9 mouse cellular contexts compared by ENCODE assay signal in genomic region chr8:96230412-96230811, GRCm38 (mm10).
DNase-seq lines count a peak whose midpoint lies in the region; ATAC-seq lines count a peak whose summit lies in the region.
"Had no signal": no experiment of that assay in that cellular context is flagged by ENCODE, and none has a peak within 500 bp of the region (broad histone marks: within the 10 kb centered on the region; RNA-seq: fewer than 3 reads in every experiment).

No protein-coding gene starts in this region.

- WGBS in forebrain, embryonic 14.5 days, result 34% methylated on average over 4 of the region's 4 CpGs
- 32% methylated on average over 4 of the region's 4 CpGs for WGBS in forebrain, embryonic 12.5 days

- no peak overlapping the region for H3K9ac ChIP-seq in forebrain, embryonic 14.5 days (ENCODE audit: low read length)
- no peak overlapping the region for H3K9ac ChIP-seq in forebrain, embryonic 12.5 days

- H3K27me3 ChIP-seq in forebrain, embryonic 14.5 days (replicated peaks; ENCODE audit: control insufficient read depth, insufficient read depth, low read length), result no peaks in the 10 kb centered on the region
- H3K27me3 ChIP-seq in forebrain, embryonic 12.5 days, result no peaks in the 10 kb centered on the region
- H3K27me3 ChIP-seq: megakaryocyte, embryonic 14.5 days had no signal

- H3K4me2 ChIP-seq in forebrain, embryonic 14.5 days (ENCODE audit: low read length), result no peak overlapping the region
- H3K4me2 ChIP-seq in forebrain, embryonic 12.5 days, result no peak overlapping the region

- H3K4me3 ChIP-seq in forebrain, embryonic 14.5 days (ENCODE audit: low read depth, low read length), result no peak overlapping the region
- no peak overlapping the region for H3K4me3 ChIP-seq in forebrain, embryonic 12.5 days (replicated peaks)
- H3K4me3 ChIP-seq: megakaryocyte, embryonic 14.5 days had no signal

- intact Hi-C loops in left cerebral cortex, postnatal 10 days (cut with DNase I), result no loop called here

- no peaks in the 10 kb centered on the region for H3K4me1 ChIP-seq in forebrain, embryonic 14.5 days (ENCODE audit: control insufficient read depth, insufficient read depth, low read length)
- H3K4me1 ChIP-seq in forebrain, embryonic 12.5 days, result no peaks in the 10 kb centered on the region
- H3K4me1 ChIP-seq: megakaryocyte, embryonic 14.5 days had no signal

- H3K36me3 ChIP-seq in forebrain, embryonic 14.5 days (ENCODE audit: control insufficient read depth, insufficient read depth, low read length), result no peaks in the 10 kb centered on the region
- no peaks in the 10 kb centered on the region for H3K36me3 ChIP-seq in forebrain, embryonic 12.5 days (replicated peaks)

- ATAC-seq in forebrain, embryonic 14.5 days, result no peak
- ATAC-seq in forebrain, embryonic 12.5 days (ENCODE audit: low FRiP score), result no peak

- no peaks in the 10 kb centered on the region for H3K9me3 ChIP-seq in forebrain, embryonic 14.5 days (replicated peaks; ENCODE audit: control insufficient read depth, low read length)
- H3K9me3 ChIP-seq in forebrain, embryonic 12.5 days, result no peaks in the 10 kb centered on the region

- peak; percentile 67 for DNase-seq in forebrain, embryonic 14.5 days (ENCODE audit: low spot score)
- DNase-seq in ovary, postnatal 14 days (ENCODE audit: low spot score), result peak; percentile 24
- no peak for DNase-seq in ovary, postnatal 36 days (ENCODE audit: low spot score)
- DNase-seq in frontal cortex, postnatal 36 days (ENCODE audit: low spot score in 2 of 2), result peak; percentile 45 to 84
- DNase-seq in left cerebral cortex, postnatal 10 days (ENCODE audit: extremely low spot score in 1 of 2, low spot score in 2 of 2), result peak; percentile 38 to 41
- no peak for DNase-seq in thymus, postnatal 36 days
- no peak for DNase-seq in urinary bladder, postnatal 4 days (ENCODE audit: low spot score in 2 of 2)

- H3K27ac ChIP-seq in forebrain, embryonic 14.5 days (ENCODE audit: low read depth, low read length), result no peak overlapping the region
- H3K27ac ChIP-seq in forebrain, embryonic 12.5 days, result no peak overlapping the region

Comparison
In these comparisons a context has a peak if more than half of its experiments do, and no peak if none do; other contexts are left out.
1. DNase-seq: peak in forebrain, embryonic 14.5 days (single experiment), ovary, postnatal 14 days (single experiment), frontal cortex, postnatal 36 days (2 of 2) and left cerebral cortex, postnatal 10 days (2 of 2); none in ovary, postnatal 36 days (single experiment), thymus, postnatal 36 days (0 of 2) and urinary bladder, postnatal 4 days (0 of 2).